ENCODE assay signal across 8 mouse cellular contexts in the genomic region with DNA sequence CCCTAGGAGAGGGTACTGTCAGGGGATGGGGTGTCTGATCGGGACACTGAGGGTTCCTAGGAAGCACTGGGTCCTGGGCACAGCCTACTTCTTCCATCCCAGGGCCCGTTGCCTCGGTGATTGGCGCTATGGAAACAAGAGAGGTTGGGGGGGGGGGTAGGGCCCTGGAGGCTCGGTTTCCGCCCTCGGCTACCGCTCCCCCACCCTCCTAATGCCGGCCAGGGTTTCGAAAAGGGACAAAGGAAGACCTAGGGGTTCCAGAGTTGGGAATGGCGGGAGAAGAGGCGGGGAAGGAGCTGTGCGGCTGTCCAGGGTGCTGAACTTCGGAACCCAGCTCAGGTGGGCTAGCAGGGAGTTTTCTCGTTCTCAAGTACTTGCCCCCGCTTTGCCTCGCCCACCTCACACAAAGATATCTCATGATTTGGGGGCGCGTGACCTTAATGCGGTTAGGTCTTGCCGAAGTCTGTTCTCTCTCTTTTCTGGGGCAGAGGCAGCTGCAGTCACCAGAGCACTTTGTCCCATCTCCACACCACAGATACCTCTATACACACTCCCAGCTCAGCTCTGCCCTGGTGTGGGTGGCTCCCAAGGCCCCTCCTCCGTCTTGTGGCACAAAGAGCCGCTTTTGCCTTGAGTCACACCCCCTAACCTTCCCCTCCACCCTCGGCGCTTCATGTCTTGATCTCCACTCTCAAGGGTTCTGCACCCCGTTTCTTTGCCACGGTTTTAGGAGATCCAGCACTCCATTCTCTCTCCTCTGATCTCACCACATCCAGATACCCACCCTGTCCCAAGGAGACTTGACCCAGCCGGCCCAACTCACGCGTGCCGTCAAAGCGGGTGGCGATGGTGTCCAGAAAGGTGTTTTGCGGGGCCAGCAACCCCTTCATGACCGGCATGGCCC. TPM values are rescaled to one million over a fixed set of nuclear protein-coding genes. Genes with fewer than 3 reads are reported as not detected.
DNase-seq lines count a peak whose midpoint lies in the region; ATAC-seq and TF ChIP-seq lines count a peak whose summit lies in the region.

No protein-coding gene starts in this region.

- no peak for DNase-seq in cerebellum, adult 2 months
- no peak for DNase-seq in cerebellum, adult 9-10 months
- DNase-seq in MN1 (ENCODE audit: low spot score) = peak; percentile 67
- DNase-seq in forebrain, embryonic 10.5 days (ENCODE audit: extremely low spot score, low spot score) = peak; percentile 78
- DNase-seq in induced T-regulatory cell, adult 2 months (ENCODE audit: low read depth) = peak; percentile 68
- DNase-seq in lung, embryonic 14.5 days = peak; percentile 82
- peak; percentile 73 for DNase-seq in retina, postnatal 1 day
- DNase-seq in layer of hippocampus, adult 9-11 months = no peak

- 15% methylated on average over 35 of the region's 35 CpGs for WGBS in cerebellum, adult 2 months
- under 1% methylated on average over 35 of the region's 35 CpGs for WGBS in forebrain, embryonic 10.5 days
- 2% methylated on average over 35 of the region's 35 CpGs for WGBS in lung, embryonic 14.5 days

- no peak overlapping the region for H3K27ac ChIP-seq in cerebellum, adult 2 months (ENCODE audit: insufficient read depth, low read length)
- H3K27ac ChIP-seq in forebrain, embryonic 10.5 days = peak overlapping the region; percentile 73
- H3K27ac ChIP-seq in lung, embryonic 14.5 days (ENCODE audit: low read depth) = no peak overlapping the region

- no peak overlapping the region for H3K9ac ChIP-seq in lung, embryonic 14.5 days

- H3K4me1 ChIP-seq in cerebellum, adult 2 months (ENCODE audit: control insufficient read depth, insufficient read depth, low read length) = no peaks in the 10 kb centered on the region
- H3K4me1 ChIP-seq in forebrain, embryonic 10.5 days = peaks cover 32% of the 10 kb centered on the region
- no peaks in the 10 kb centered on the region; the same call in 1 of the 2 replicates for H3K4me1 ChIP-seq in lung, embryonic 14.5 days (ENCODE audit: insufficient read depth)

- H3K27me3 ChIP-seq in cerebellum, adult 2 months (ENCODE audit: control insufficient read depth, insufficient read depth, low read length) = no peaks in the 10 kb centered on the region
- H3K27me3 ChIP-seq in forebrain, embryonic 10.5 days (ENCODE audit: poor library complexity, severe bottlenecking) = peaks cover 59% of the 10 kb centered on the region
- H3K27me3 ChIP-seq in lung, embryonic 14.5 days (ENCODE audit: insufficient read depth, low read length) = peaks cover 48% of the 10 kb centered on the region

- H3K4me2 ChIP-seq in lung, embryonic 14.5 days = peak overlapping the region; percentile 58

- H3K4me3 ChIP-seq in cerebellum, adult 2 months (replicated peaks; ENCODE audit: insufficient read depth, low read depth, low read length) = peak overlapping the region; percentile 16
- H3K4me3 ChIP-seq in forebrain, embryonic 10.5 days = peak overlapping the region; percentile 60
- peak overlapping the region; percentile 27; the same call in 1 of the 2 replicates for H3K4me3 ChIP-seq in lung, embryonic 14.5 days (ENCODE audit: low read depth, low read length)

- H3K9me3 ChIP-seq in forebrain, embryonic 10.5 days = no peaks in the 10 kb centered on the region
- no peaks in the 10 kb centered on the region for H3K9me3 ChIP-seq in lung, embryonic 14.5 days (ENCODE audit: low read depth, low read length)

- no peak for TF ChIP-seq POLR2A in cerebellum, adult 2 months (IDR thresholded peaks at IDR 0.05; ENCODE audit: borderline replicate concordance, insufficient read depth, low read length)

- TF ChIP-seq CTCF in cerebellum, adult 2 months (IDR thresholded peaks at IDR 0.05; ENCODE audit: borderline replicate concordance, insufficient read depth, low read depth, low read length) = no peak
- no peak for TF ChIP-seq CTCF in lung, embryonic 14.5 days (IDR thresholded peaks at IDR 0.05; ENCODE audit: low read depth)

- H3K36me3 ChIP-seq in forebrain, embryonic 10.5 days (replicated peaks) = no peaks in the 10 kb centered on the region
- no peaks in the 10 kb centered on the region for H3K36me3 ChIP-seq in lung, embryonic 14.5 days (ENCODE audit: insufficient read depth)

- peak; percentile 39; the same call in 1 of the 2 replicates for ATAC-seq in lung, embryonic 14.5 days (ENCODE audit: insufficient read depth)

RNA-seq across cellular contexts. Expression of gene Kcnh4, which starts 0.8 kb away (rescaled TPM):
- 0.38 and 0.49 TPM in 2 replicates for polyA plus RNA-seq in cerebellum, adult 2 months (2012; rRNA removed)
- polyA plus RNA-seq in forebrain, embryonic 10.5 days (2016; fragmentation: Nextera tagmentation; extraction: Ambion mirVana) = 0.62 and 0.78 TPM in 2 replicates
- not detected in 2 replicates for polyA plus RNA-seq in lung, embryonic 14.5 days (2014; fragmentation: Nextera tagmentation; extraction: Ambion mirVana)

RNA-seq across cellular contexts. Expression of gene Hcrt, which starts 3.8 kb away (rescaled TPM):
- 0.22 TPM in 1 of 2 replicates, not detected in the other for polyA plus RNA-seq in cerebellum, adult 2 months (2012; rRNA removed)
- polyA plus RNA-seq in forebrain, embryonic 10.5 days (2016; fragmentation: Nextera tagmentation; extraction: Ambion mirVana) = not detected in 2 replicates
- not detected in 2 replicates for polyA plus RNA-seq in lung, embryonic 14.5 days (2014; fragmentation: Nextera tagmentation; extraction: Ambion mirVana)

RNA-seq across cellular contexts. Expression of gene Ghdc, which starts 11.8 kb away (rescaled TPM):
- polyA plus RNA-seq in cerebellum, adult 2 months (2012; rRNA removed) = 8.9 and 11.6 TPM in 2 replicates
- polyA plus RNA-seq in forebrain, embryonic 10.5 days (2016; fragmentation: Nextera tagmentation; extraction: Ambion mirVana) = 2.8 and 3.0 TPM in 2 replicates
- 2.3 and 2.9 TPM in 2 replicates for polyA plus RNA-seq in lung, embryonic 14.5 days (2014; fragmentation: Nextera tagmentation; extraction: Ambion mirVana)

RNA-seq across cellular contexts. Expression of gene Rab5c, which starts 20.9 kb away (rescaled TPM):
- polyA plus RNA-seq in cerebellum, adult 2 months (2012; rRNA removed) = 186 and 187 TPM in 2 replicates
- polyA plus RNA-seq in forebrain, embryonic 10.5 days (2016; fragmentation: Nextera tagmentation; extraction: Ambion mirVana) = 13.2 and 14.9 TPM in 2 replicates
- 49.9 and 51.3 TPM in 2 replicates for polyA plus RNA-seq in lung, embryonic 14.5 days (2014; fragmentation: Nextera tagmentation; extraction: Ambion mirVana)

RNA-seq across cellular contexts. Expression of gene Hspb9, which starts 45.3 kb away (rescaled TPM):
- not detected in 2 replicates for polyA plus RNA-seq in cerebellum, adult 2 months (2012; rRNA removed)
- polyA plus RNA-seq in forebrain, embryonic 10.5 days (2016; fragmentation: Nextera tagmentation; extraction: Ambion mirVana) = 0.24 and 0.30 TPM in 2 replicates
- polyA plus RNA-seq in lung, embryonic 14.5 days (2014; fragmentation: Nextera tagmentation; extraction: Ambion mirVana) = 0.46 and 0.97 TPM in 2 replicates

Comparison
In these comparisons a context has a peak if more than half of its experiments do, and no peak if none do; other contexts are left out.
1. DNase-seq: peak in MN1 (single experiment), forebrain, embryonic 10.5 days (single experiment), induced T-regulatory cell, adult 2 months (single experiment), lung, embryonic 14.5 days (single experiment) and retina, postnatal 1 day (single experiment); none in cerebellum, adult 2 months (0 of 2), cerebellum, adult 9-10 months (single experiment) and layer of hippocampus, adult 9-11 months (single experiment).
2. Peak in every context shown above with its lines, with median percentiles within 50 percentile points of each other: H3K4me3 ChIP-seq.